Mouse (Mus musculus): ENCODE measurements around the gene Ap1g2.

GRCm38 (mm10) chr14:55115846-55116245, 9.5 kb upstream of the Ap1g2 start:
- no peak for TF ChIP-seq POLR2A (IDR thresholded peaks at IDR 0.05; ENCODE audit: insufficient read length, low read depth)
- no peak for TF ChIP-seq USF1 (IDR thresholded peaks at IDR 0.05; ENCODE audit: low read depth)
- TF ChIP-seq CEBPB (IDR thresholded peaks at IDR 0.05; ENCODE audit: insufficient read depth, poor library complexity, severe bottlenecking): no peak
- TF ChIP-seq E2F4 (IDR thresholded peaks at IDR 0.05; ENCODE audit: insufficient read depth): no peak
- TF ChIP-seq MAX (IDR thresholded peaks at IDR 0.05; ENCODE audit: low read depth): no peak
